Mouse (Mus musculus): ENCODE results near the gene Bcl2.
"Not testable (repeated sequence)": the region's sequence is repeated elsewhere in the genome, so short reads cannot be mapped to it uniquely, and the experiment has no call there.

Bcl2 gene

GRCm38 (mm10) chr1:106713621-106714529 is at the start of gene Bcl2:
Gene Bcl2, minus strand, starts transcription at chr1:106714274.
- DNase-seq = peak; percentile 63

DNA sequence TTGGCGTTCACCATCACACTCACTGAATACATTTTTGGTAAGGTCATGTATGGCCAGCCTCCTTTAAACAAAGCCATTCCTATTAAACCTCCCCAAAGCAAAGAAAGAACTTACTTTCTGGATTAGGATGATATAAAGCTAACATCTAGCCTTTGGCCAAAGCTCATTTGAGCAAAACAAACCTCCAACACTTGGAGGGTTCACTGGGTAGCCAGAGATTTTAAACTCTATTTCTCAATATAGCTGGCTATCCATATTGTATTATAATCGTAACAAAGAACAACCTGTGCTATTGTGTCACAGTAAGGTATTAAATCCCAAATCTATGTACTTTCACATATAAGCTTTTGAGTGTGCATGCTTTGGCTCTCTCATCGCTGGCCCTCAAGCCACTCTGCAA is 46.7 kb upstream of the Bcl2 start:
- no peak for DNase-seq

GRCm38 (mm10) chr1:106759572-106760435 is 45.7 kb upstream of the Bcl2 start, which contains the start of gene Kdsr:
Gene Kdsr, minus strand, starts transcription at chr1:106759727.
- DNase-seq = peak; percentile 98

DNA sequence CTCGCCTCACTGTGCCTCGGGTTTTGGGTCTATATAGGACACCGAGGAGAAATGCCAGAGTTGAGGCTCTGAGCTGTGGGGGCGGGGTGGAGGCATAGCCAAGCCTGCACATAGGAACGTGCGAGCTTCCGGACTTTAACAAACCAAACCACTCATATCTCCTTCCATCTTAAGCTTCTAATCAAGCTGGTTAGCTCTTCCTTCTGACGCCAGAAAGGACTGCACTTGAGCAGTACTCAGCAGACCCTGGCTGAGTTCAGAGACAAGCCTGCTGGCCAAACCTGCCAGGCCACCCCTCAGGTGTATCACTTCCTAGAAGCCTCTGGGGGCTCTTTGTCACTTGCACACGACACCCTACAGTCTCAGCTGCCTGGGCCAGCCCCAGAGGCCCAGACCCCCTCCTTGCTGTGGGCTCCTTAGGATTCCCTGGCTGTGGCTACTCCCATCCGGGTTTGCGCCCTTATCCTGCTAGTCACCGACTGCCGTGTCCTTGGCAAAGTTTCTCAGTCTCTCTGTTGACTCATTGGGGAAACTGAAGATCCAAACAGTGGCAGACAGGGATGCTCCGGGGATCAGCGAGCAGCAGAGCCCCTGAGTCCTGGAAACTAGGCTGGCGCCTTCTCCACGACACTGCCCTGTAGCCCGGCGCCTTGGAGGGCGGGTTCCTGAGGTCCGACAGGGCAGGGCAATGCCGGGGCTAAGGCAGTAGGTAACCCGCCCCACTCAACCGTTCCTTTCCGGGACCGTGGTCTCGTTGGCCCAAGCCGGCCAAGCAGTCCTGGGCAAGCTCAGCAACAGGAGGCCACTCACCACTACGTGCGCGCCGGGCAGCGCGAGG is 44.9 kb upstream of the Bcl2 start:
- DNase-seq = peak; percentile 18

GRCm38 (mm10) chr1:106756633-106757032 is 42.6 kb upstream of the Bcl2 start:
- no peak for DNase-seq

DNA sequence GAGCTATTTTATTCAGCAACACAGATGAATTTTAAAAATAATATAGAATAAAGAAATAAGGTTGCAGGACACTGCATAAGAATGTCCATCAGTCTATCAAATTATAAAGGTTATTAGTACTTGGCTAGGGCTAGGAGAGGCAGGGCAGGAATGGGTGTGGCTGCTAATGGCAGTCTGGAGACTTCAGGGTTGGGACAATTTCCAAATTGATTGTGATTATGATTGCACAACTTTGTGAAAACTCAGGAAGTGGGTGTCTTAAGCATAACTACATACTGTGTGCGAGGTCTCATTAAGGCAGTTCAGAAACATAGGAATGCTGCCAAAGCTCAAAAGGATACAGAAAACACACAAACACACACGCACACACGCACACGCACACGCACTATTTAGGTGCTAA is 37.9 kb upstream of the Bcl2 start:
- DNase-seq = no peak

DNA sequence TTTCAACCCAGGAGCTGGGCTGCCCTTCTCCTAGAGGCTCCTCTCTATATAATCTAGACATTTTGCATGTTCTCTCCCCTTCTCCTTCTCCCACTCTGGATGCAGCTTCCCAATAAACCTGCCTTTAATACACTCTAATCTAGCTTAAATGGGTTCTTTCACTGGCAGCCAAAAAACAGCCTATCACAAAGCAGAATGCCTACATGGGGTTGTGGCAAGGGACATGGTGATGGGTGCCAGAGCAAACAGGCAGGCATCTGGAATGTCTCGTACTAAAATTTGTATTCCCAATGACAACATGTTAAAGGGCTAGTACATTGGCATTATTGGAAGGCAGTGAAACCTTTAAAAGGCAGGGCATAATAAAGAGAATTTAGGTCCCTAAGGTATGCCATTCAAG is 36.6 kb upstream of the Bcl2 start:
- no peak for DNase-seq

DNA sequence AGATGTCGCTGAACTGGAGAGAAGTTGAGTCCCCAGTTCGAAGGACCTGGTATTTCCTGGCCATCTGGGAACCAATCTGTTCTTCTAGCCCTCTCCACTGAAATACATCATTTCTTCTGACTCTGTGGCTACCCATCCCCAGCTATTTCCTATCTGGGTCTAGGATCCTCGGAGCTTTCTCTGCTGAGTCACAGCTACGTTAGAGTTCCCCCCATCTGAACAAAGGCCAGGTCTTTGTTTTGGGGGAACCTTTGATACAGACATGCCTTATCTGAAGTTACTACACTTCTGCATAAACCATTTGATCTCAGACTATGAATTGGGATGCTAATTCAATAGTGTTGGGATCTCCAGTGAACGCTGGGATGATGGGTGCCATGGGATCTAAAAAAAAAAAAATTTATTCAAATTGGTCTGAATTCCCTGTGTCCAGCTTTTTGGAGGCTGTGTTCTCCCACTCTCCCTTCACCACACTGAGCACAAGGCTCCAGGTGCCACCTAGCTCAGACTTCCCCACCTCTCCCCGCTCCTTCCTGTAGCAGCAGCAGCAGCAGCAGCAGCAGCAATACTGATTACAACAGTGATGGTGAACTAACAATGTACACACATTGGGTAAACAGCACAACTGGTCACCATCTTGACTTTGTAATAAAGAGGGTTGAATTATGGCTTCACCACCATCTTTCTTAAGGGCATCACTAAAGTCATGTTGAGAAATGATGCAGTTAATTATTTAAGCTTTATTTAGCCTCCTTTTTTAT is 34.7 kb upstream of the Bcl2 start:
- DNase-seq = no peak

DNA sequence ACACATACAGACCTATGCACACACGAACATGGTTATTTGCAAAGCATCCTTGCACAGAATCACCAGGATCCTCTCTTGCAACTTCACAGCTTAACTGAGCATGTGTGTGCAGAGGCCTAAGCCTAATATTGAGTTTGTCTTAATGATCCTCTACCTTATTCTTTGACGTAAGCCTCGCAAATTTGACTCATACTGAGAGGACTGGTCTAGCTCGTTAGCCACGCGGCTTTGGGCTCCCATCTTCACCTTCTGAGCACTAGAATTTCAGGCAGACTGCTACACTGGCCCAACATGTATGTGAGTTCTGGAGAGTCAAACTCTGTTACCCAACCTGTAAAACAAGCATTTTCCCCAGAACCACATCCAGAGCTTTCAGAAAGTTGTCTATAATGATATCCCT is 28.9 kb upstream of the Bcl2 start:
- DNase-seq = no peak

GRCm38 (mm10) chr1:106740735-106741134 is 26.7 kb upstream of the Bcl2 start:
- no peak for DNase-seq

DNA sequence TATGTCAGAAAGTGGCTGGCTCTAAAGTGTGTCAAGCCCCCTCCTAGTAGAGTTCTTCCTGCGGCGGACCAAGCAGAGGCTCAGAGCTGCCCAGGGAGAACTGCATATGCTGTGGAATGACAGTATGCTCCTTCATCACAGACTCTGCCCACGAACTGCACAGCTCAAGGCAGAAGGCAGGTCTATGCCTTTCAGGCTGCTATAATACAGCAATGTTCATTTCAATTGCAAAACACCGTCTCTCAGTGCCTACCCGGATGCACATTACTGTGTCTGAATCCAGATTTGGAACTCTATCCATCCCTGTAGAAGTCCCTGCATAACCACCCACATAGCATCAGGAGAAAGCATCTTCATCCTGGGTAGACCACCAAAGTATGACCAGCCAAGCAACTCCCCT is 25.7 kb upstream of the Bcl2 start:
- no peak for DNase-seq

DNA sequence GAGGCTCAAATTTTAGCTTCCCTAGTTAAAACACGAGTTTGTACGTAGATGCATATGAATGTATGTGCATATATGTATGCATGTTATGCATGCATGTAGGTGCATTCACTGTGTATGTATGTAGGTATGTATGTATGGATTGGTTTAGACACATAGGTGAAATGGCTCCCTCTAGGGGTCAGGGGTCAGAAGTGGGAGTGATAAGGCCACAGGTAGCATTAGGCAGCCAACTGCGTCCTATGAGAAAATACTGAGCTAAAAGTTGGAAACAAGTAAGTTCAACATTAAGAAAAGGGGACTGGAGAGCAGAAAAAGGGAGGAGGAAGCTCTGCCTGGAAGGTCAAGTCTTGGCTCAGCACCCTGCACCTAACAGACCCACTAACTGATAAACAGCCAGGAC is 24.0 kb upstream of the Bcl2 start:
- no peak for DNase-seq

- no peak for DNase-seq
Measured at GRCm38 (mm10) chr1:106736211-106736610, 22.1 kb upstream of the Bcl2 start.

DNA sequence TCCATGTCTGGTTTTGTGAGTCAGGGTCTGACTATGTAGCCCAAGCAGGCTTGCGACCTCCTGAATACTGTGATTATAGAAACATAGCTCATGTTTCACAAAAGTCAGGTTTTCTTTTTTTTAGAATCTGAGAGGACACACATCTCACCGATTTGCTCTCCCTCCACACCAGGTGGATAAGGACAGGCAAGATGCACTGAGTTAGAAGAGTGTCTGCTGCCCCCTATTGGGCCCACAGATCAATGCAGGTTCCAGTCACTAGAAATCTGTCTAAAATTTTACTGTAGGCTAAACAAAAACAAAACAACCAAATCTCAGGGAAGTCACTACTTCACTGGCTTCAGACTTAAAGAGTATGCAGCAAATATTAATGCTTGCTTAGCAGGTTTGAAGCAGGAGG is 21.5 kb upstream of the Bcl2 start:
- DNase-seq = no peak

GRCm38 (mm10) chr1:106722061-106722460 is 8.0 kb upstream of the Bcl2 start:
- no peak for DNase-seq

- DNase-seq = not testable (repeated sequence)
Measured at GRCm38 (mm10) chr1:106717736-106718135, 3.7 kb upstream of the Bcl2 start.

GRCm38 (mm10) chr1:106717071-106717601 is 3.1 kb upstream of the Bcl2 start:
- peak; percentile 53 for DNase-seq

DNA sequence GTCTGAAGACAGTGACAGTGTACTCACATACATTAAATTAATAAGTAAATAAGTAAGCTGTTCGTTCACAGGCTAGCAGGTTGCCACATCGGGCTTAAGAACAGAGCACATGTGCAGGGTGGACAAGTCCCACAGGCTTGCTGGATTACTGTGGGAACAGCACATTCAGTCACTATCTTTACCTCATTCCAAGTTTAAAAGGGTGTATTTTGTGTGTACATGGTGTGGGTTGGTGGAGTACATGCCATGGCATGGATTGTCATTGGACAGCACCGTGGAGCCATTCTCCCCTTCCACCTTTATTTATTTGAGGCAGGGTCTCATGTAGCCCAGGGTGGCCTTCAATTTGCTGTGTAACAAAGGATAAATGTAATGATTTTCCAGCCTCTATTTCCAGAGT is 2.1 kb upstream of the Bcl2 start:
- DNase-seq = no peak

GRCm38 (mm10) chr1:106715111-106716083 is 1.3 kb upstream of the Bcl2 start:
- DNase-seq = no peak

GRCm38 (mm10) chr1:106714530-106714981 is 482 bp upstream of the Bcl2 start:
- no peak for DNase-seq
